In genomic region chr15:6624365-6625182, GRCm38 (mm10) we compare ENCODE assay signal across 8 mouse cellular contexts.
DNase-seq lines count a peak whose midpoint lies in the region; ATAC-seq and TF ChIP-seq lines count a peak whose summit lies in the region.

No protein-coding gene starts in this region.

- no peaks in the 10 kb centered on the region for H3K36me3 ChIP-seq in kidney, embryonic 14.5 days (ENCODE audit: control insufficient read depth, insufficient read depth, low read length)
- no peaks in the 10 kb centered on the region for H3K36me3 ChIP-seq in hindbrain, embryonic 11.5 days (ENCODE audit: control insufficient read depth, insufficient read depth, low read length)
- no peaks in the 10 kb centered on the region for H3K36me3 ChIP-seq in limb, embryonic 15.5 days
- H3K36me3 ChIP-seq in neural tube, embryonic 11.5 days (ENCODE audit: control insufficient read depth, insufficient read depth, low read length): no peaks in the 10 kb centered on the region

- H3K9ac ChIP-seq in kidney, embryonic 14.5 days (ENCODE audit: low read depth, low read length): peak overlapping the region; percentile 28; the same call in 1 of the 2 replicates
- H3K9ac ChIP-seq in hindbrain, embryonic 11.5 days (ENCODE audit: low read depth, low read length): 0 out of 2 replicates have a peak overlapping the region, but pooled peaks have one; percentile 1
- no peak overlapping the region for H3K9ac ChIP-seq in limb, embryonic 15.5 days
- H3K9ac ChIP-seq in neural tube, embryonic 11.5 days (ENCODE audit: low read length): peak overlapping the region; percentile 47

- H3K27me3 ChIP-seq in kidney, embryonic 14.5 days (ENCODE audit: control insufficient read depth, insufficient read depth, low read length): no peaks in the 10 kb centered on the region
- H3K27me3 ChIP-seq in hindbrain, embryonic 11.5 days (ENCODE audit: control insufficient read depth, insufficient read depth, low read length): no peaks in the 10 kb centered on the region
- no peaks in the 10 kb centered on the region for H3K27me3 ChIP-seq in limb, embryonic 15.5 days
- no peaks in the 10 kb centered on the region for H3K27me3 ChIP-seq in neural tube, embryonic 11.5 days (ENCODE audit: control insufficient read depth, insufficient read depth, low read length)

- H3K4me3 ChIP-seq in kidney, embryonic 14.5 days (ENCODE audit: low read length): peak overlapping the region; percentile 28
- H3K4me3 ChIP-seq in hindbrain, embryonic 11.5 days (ENCODE audit: low read depth, low read length): peak overlapping the region; percentile 13
- H3K4me3 ChIP-seq in limb, embryonic 15.5 days: no peak overlapping the region
- H3K4me3 ChIP-seq in neural tube, embryonic 11.5 days (ENCODE audit: low read depth, low read length): peak overlapping the region; percentile 12; the same call in 1 of the 2 replicates

- ATAC-seq in kidney, embryonic 14.5 days (ENCODE audit: low FRiP score, low TSS enrichment): peak; percentile 17; the same call in 1 of the 2 replicates
- ATAC-seq in hindbrain, embryonic 11.5 days (ENCODE audit: low FRiP score): peak; percentile 78
- ATAC-seq in limb, embryonic 15.5 days (ENCODE audit: insufficient number of reproducible peaks, low FRiP score, low TSS enrichment, low read depth): no peak
- peak; percentile 64 for ATAC-seq in neural tube, embryonic 11.5 days (ENCODE audit: insufficient read depth, low FRiP score, low TSS enrichment)

- WGBS in kidney, embryonic 14.5 days: 9% methylated on average over 18 of the region's 18 CpGs
- WGBS in hindbrain, embryonic 11.5 days: 15% methylated on average over 18 of the region's 18 CpGs
- 26% methylated on average over 18 of the region's 18 CpGs for WGBS in limb, embryonic 15.5 days
- 12% methylated on average over 18 of the region's 18 CpGs for WGBS in neural tube, embryonic 11.5 days

- TF ChIP-seq POLR2A in brain, embryonic 14.5 days (IDR thresholded peaks at IDR 0.05; ENCODE audit: borderline replicate concordance, extremely low read depth, insufficient read depth, insufficient read length, poor library complexity, severe bottlenecking): no peak

- 0 out of 2 replicates have a peak, but pooled peaks cover 4% of the 10 kb centered on the region for H3K4me1 ChIP-seq in kidney, embryonic 14.5 days (ENCODE audit: control insufficient read depth, insufficient read depth, low read length)
- H3K4me1 ChIP-seq in hindbrain, embryonic 11.5 days (replicated peaks; ENCODE audit: control insufficient read depth, insufficient read depth, low read length): no peaks in the 10 kb centered on the region
- H3K4me1 ChIP-seq in limb, embryonic 15.5 days: peaks cover 13% of the 10 kb centered on the region
- H3K4me1 ChIP-seq in neural tube, embryonic 11.5 days (ENCODE audit: control insufficient read depth, insufficient read depth, low read length): no peaks in the 10 kb centered on the region

- no peak for DNase-seq in kidney, adult 8-10 months
- peak; percentile 86 for DNase-seq in brain, embryonic 14.5 days (ENCODE audit: low read depth)
- peak; percentile 74 for DNase-seq in hindbrain, embryonic 11.5 days (ENCODE audit: low spot score)
- DNase-seq in neural tube, embryonic 11.5 days (ENCODE audit: low spot score): peak; percentile 56
- no peak for DNase-seq in urinary bladder, adult 2 months (ENCODE audit: low spot score)
- no peak for DNase-seq in gastrocnemius, postnatal 4 days (ENCODE audit: low spot score in 2 of 2)

- no peak overlapping the region for H3K27ac ChIP-seq in kidney, embryonic 14.5 days (ENCODE audit: low read depth, low read length)
- no peak overlapping the region for H3K27ac ChIP-seq in hindbrain, embryonic 11.5 days (ENCODE audit: low read depth, low read length)
- no peak overlapping the region for H3K27ac ChIP-seq in limb, embryonic 15.5 days
- no peak overlapping the region for H3K27ac ChIP-seq in neural tube, embryonic 11.5 days (ENCODE audit: low read depth, low read length)

- no peaks in the 10 kb centered on the region for H3K9me3 ChIP-seq in kidney, embryonic 14.5 days (ENCODE audit: control insufficient read depth, low read length)
- no peaks in the 10 kb centered on the region for H3K9me3 ChIP-seq in hindbrain, embryonic 11.5 days (ENCODE audit: control insufficient read depth, low read length)
- H3K9me3 ChIP-seq in limb, embryonic 15.5 days: no peaks in the 10 kb centered on the region
- no peaks in the 10 kb centered on the region for H3K9me3 ChIP-seq in neural tube, embryonic 11.5 days (ENCODE audit: control insufficient read depth, low read length)

- H3K4me2 ChIP-seq in kidney, embryonic 14.5 days (replicated peaks; ENCODE audit: low read depth, low read length): peak overlapping the region; percentile 44
- peak overlapping the region; percentile 30 for H3K4me2 ChIP-seq in hindbrain, embryonic 11.5 days (replicated peaks; ENCODE audit: low read depth, low read length)
- H3K4me2 ChIP-seq in limb, embryonic 15.5 days: peak overlapping the region; percentile 31
- H3K4me2 ChIP-seq in neural tube, embryonic 11.5 days (ENCODE audit: low read depth): peak overlapping the region; percentile 34

- no peak for TF ChIP-seq CTCF in brain, embryonic 14.5 days (IDR thresholded peaks at IDR 0.05; ENCODE audit: borderline replicate concordance, extremely low read depth, insufficient read depth, insufficient read length)

Comparison
In these comparisons a context has a peak if more than half of its experiments do, and no peak if none do; other contexts are left out.
1. DNase-seq: peak in brain, embryonic 14.5 days (single experiment), hindbrain, embryonic 11.5 days (single experiment) and neural tube, embryonic 11.5 days (single experiment); none in kidney, adult 8-10 months (0 of 2), urinary bladder, adult 2 months (single experiment) and gastrocnemius, postnatal 4 days (0 of 2).
2. Peak in every context shown above with its lines, with median percentiles within 50 percentile points of each other: H3K4me2 ChIP-seq.